Mouse (Mus musculus) heart, postnatal 0 days (tissue): ENCODE data around the gene Taar3. TPM values are rescaled to one million over a fixed set of nuclear protein-coding genes. Genes with fewer than 3 reads are reported as not detected.

Experiments
- ATAC-seq: fragments of 200-750 bp; cut with Nextera tagmentation; 2 replicates; pipeline ENCODE4 v1.8.0; 2017; ENCODE audit warnings: low read depth, moderate number of reproducible peaks, moderate library complexity; ENCODE audit not compliant: insufficient read depth
- DNase-seq: peaks from one replicate; pipeline ENCODE4 v3.0.0-alpha.2; 2016; ENCODE audit warnings: low spot score
- H3K27ac ChIP-seq: fragments of 300-500 bp; sonication (generic); 2 replicates; pipeline ENCODE4 v1.5.1; 2014; ENCODE audit warnings: low read depth, mild to moderate bottlenecking
- H3K27me3 ChIP-seq: fragments of 300-500 bp; sonication (generic); 2 replicates; pipeline ENCODE4 v1.6.1; 2014; ENCODE audit warnings: low read length, mixed read lengths; ENCODE audit not compliant: control insufficient read depth, insufficient read depth
- H3K36me3 ChIP-seq: fragments of 300-500 bp; sonication (generic); replicated peaks from 2 replicates; pipeline ENCODE4 v1.6.1; 2014; ENCODE audit warnings: low read length, mixed read lengths; ENCODE audit not compliant: control insufficient read depth, insufficient read depth
- H3K4me1 ChIP-seq: fragments of 300-500 bp; sonication (generic); 2 replicates; pipeline ENCODE4 v1.6.1; 2014; ENCODE audit warnings: antibody characterized with exemption; ENCODE audit not compliant: control insufficient read depth, insufficient read depth
- H3K4me2 ChIP-seq: fragments of 300-500 bp; sonication (generic); 2 replicates; pipeline ENCODE4 v1.6.1; 2014; ENCODE audit warnings: low read depth, mild to moderate bottlenecking, low read length, moderate library complexity
- H3K4me3 ChIP-seq: fragments of 300-500 bp; sonication (generic); 2 replicates; pipeline ENCODE4 v1.5.1; 2014; ENCODE audit warnings: low read depth, low read length
- H3K9ac ChIP-seq: fragments of 300-500 bp; sonication (generic); replicated peaks from 2 replicates; pipeline ENCODE4 v1.6.1; 2014; ENCODE audit warnings: low read depth, low read length, mixed read lengths
- H3K9me3 ChIP-seq: fragments of 300-500 bp; sonication (generic); replicated peaks from 2 replicates; pipeline ENCODE4 v1.6.1; 2016; ENCODE audit warnings: low read length; ENCODE audit not compliant: control insufficient read depth
- CTCF ChIP-seq: IDR thresholded peaks from 2 replicates; pipeline ENCODE4 v1.5.1; 2016; ENCODE audit warnings: antibody characterized with exemption, control low read depth, low read depth
- EP300 ChIP-seq: IDR thresholded peaks from 2 replicates; pipeline ENCODE4 v1.6.1; 2016; ENCODE audit warnings: antibody characterized with exemption, low read depth
- WGBS: fragments of 180-500 bp; shearing (Covaris S2); extraction: QIAGEN DNeasy Blood & Tissue Kit; methylation state at CpG from one replicate; pipeline ENCODE4 v1.1.7; 2014; 5-methylcytosine and 5-hydroxymethylcytosine counted together
- polyA plus RNA-seq: library from polyadenylated mRNA; unstranded; fragments of >200 nt; fragmentation: Nextera tagmentation; extraction: Ambion mirVana; gene quantifications from 2 replicates; pipeline ENCODE4 v1.2.1, GENCODE M21; 2015
- total RNA-seq: library from RNA; depleted of rRNA; stranded (reverse); fragments of >200 nt; gene quantifications from 2 replicates; pipeline ENCODE4 v1.2.3, GENCODE M21; 2014; ENCODE audit warnings: low replicate concordance

Taar3 gene
- total and polyA plus RNA-seq, 2 experiments from 2014 or later: not detected

DNA sequence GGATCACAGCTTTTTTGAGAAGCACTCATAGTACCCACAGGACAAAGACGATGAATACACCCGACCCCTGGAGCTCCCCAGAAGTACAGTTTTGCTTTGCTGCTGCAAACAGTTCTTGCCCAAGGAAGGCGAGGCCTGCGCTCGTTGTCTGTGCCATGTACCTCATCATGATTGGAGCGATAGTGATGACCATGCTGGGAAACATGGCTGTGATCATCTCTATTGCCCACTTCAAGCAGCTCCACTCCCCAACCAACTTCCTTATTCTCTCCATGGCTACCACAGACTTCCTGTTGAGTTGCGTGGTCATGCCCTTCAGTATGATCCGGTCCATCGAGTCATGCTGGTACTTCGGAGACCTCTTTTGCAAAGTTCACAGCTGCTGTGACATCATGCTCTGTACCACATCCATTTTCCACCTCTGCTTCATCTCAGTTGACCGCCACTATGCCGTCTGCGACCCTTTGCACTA lies 11.1 kb downstream of the Taar3 start, which contains the start of gene Taar4:
Gene Taar4 (plus strand): TSS at position 51 of the 472 bp plus-strand sequence.
- DNase-seq (no peak), ATAC-seq (no peak)
- Histone ChIP-seq H3K4me3 (no peak within 1 kb of the TSS), H3K9ac (no peak within 1 kb of the TSS), H3K9me3 (0 out of 2 replicates have a peak, but pooled peaks cover 3% of the 10 kb centered on the region), H3K4me2 (no peak within 1 kb of the TSS), H3K4me1 (no peaks in the 10 kb centered on the region), H3K27ac (no peak within 1 kb of the TSS), H3K36me3 (no peaks in the 10 kb centered on the region), H3K27me3 (no peaks in the 10 kb centered on the region)
- WGBS: 91% methylated on average over 13 of the region's 13 CpGs
- TF ChIP-seq EP300: no peak
- TF ChIP-seq CTCF: no peak

GRCm38 (mm10) chr10:23963444-23963843 lies 14.1 kb downstream of the Taar3 start:
- no peak overlapping the region for H3K4me2 ChIP-seq
- H3K9ac ChIP-seq: no peak overlapping the region
- DNase-seq (peak; percentile 39), ATAC-seq (no peak)
- H3K36me3 ChIP-seq: no peaks in the 10 kb centered on the region
- WGBS: 43% methylated on average over 3 of the region's 3 CpGs
- 0 out of 2 replicates have a peak, but pooled peaks cover 3% of the 10 kb centered on the region for H3K9me3 ChIP-seq
- no peaks in the 10 kb centered on the region for H3K4me1 ChIP-seq
- H3K27ac ChIP-seq: no peak overlapping the region
- no peak overlapping the region for H3K4me3 ChIP-seq
- TF ChIP-seq EP300: no peak
- no peak for TF ChIP-seq CTCF
- no peaks in the 10 kb centered on the region for H3K27me3 ChIP-seq

GRCm38 (mm10) chr10:23964921-23965610 lies 15.7 kb downstream of the Taar3 start:
- no peak for ATAC-seq
- 0 out of 2 replicates have a peak, but pooled peaks cover 3% of the 10 kb centered on the region for H3K9me3 ChIP-seq
- no peaks in the 10 kb centered on the region for H3K36me3 ChIP-seq
- H3K4me2 ChIP-seq: no peak overlapping the region
- no peaks in the 10 kb centered on the region for H3K4me1 ChIP-seq
- H3K4me3 ChIP-seq: no peak overlapping the region
- no peak overlapping the region for H3K9ac ChIP-seq
- TF ChIP-seq CTCF (no peak), EP300 (no peak)
- WGBS: 75% methylated on average over 6 of the region's 6 CpGs
- DNase-seq: no peak
- no peaks in the 10 kb centered on the region for H3K27me3 ChIP-seq
- H3K27ac ChIP-seq: no peak overlapping the region

DNA sequence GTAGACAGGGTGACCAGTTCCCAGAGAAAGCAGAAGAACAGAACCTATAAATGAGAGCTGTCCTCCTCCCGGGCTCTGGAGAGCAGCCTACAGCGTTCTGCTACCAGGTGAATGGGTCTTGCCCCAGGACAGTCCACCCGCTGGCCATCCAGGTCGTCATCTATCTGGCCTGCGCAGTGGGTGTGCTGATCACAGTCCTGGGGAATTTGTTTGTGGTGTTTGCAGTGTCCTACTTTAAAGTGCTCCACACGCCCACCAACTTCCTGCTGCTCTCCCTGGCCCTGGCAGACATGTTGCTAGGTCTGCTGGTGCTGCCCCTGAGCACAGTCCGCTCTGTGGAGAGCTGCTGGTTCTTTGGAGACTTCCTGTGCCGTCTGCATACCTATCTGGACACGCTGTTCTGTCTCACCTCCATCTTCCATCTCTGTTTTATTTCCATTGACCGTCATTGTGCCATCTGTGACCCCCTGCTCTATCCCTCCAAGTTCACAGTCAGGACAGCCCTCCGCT lies 21.4 kb downstream of the Taar3 start, which contains the start of gene Taar5:
Gene Taar5 (plus strand): TSS at position 51 of the 510 bp plus-strand sequence.
- TF ChIP-seq CTCF (no peak), EP300 (no peak)
- H3K9me3 ChIP-seq: no peaks in the 10 kb centered on the region
- H3K27me3 ChIP-seq: no peaks in the 10 kb centered on the region
- no peak within 1 kb of the TSS for H3K27ac ChIP-seq
- H3K4me2 ChIP-seq: no peak within 1 kb of the TSS
- DNase-seq (no peak), ATAC-seq (no peak)
- H3K4me1 ChIP-seq: no peaks in the 10 kb centered on the region
- no peak within 1 kb of the TSS for H3K9ac ChIP-seq
- WGBS: 82% methylated on average over 11 of the region's 11 CpGs
- H3K36me3 ChIP-seq: no peaks in the 10 kb centered on the region
- H3K4me3 ChIP-seq: no peak within 1 kb of the TSS

DNA sequence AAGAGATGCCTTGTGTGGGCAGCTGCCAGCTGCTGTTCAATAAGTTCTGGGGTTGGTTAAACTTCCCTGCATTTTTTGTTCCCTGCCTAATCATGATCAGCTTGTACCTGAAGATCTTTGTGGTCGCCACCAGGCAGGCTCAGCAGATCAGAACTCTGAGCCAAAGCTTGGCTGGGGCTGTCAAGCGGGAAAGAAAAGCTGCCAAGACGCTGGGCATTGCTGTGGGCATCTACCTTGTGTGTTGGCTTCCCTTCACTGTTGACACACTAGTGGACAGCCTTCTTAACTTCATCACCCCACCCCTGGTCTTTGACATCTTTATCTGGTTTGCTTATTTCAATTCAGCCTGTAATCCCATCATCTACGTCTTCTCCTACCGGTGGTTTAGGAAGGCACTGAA lies 21.9 kb downstream of the Taar3 start:
- Histone ChIP-seq H3K36me3 (no peaks in the 10 kb centered on the region), H3K4me2 (no peak overlapping the region), H3K9me3 (no peaks in the 10 kb centered on the region), H3K4me1 (no peaks in the 10 kb centered on the region), H3K27me3 (no peaks in the 10 kb centered on the region), H3K27ac (no peak overlapping the region), H3K9ac (no peak overlapping the region), H3K4me3 (no peak overlapping the region)
- TF ChIP-seq CTCF (no peak), EP300 (no peak)
- WGBS: 72% methylated on average over 5 of the region's 5 CpGs
- no peak for DNase-seq
- no peak for ATAC-seq

DNA sequence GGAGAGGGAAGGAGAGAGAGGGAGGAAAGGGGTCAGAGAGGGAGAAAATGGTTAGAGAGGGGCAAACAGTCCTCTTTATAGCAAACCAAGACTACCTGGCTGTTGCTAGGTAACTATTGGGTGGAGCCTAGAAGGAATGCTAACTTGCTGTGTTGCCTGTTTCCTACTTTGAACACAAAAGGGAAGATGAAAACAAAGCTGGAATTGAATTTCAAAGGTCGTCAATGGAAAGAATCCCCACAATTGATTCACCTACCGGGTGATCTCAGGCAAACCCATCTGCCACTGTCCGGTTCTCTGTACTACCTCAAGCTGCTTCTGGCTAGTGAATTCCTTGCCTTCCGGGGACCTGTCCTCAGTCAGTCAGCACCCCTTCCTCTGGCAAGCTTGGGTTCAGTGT lies 28.6 kb downstream of the Taar3 start:
- 48% methylated on average over 4 of the region's 4 CpGs for whole genome bisulfite sequencing
- TF ChIP-seq CTCF: no peak
- TF ChIP-seq EP300: no peak
- no peaks in the 10 kb centered on the region for H3K9me3 ChIP-seq
- no peaks in the 10 kb centered on the region for H3K4me1 ChIP-seq
- H3K36me3 ChIP-seq: no peaks in the 10 kb centered on the region
- no peaks in the 10 kb centered on the region for H3K27me3 ChIP-seq
- no peak overlapping the region for H3K4me2 ChIP-seq
- DNase-seq (no peak), ATAC-seq (no peak)
- H3K27ac ChIP-seq: no peak overlapping the region
- H3K4me3 ChIP-seq: no peak overlapping the region
- H3K9ac ChIP-seq: no peak overlapping the region
